Mouse (Mus musculus): ENCODE measurements around the gene Tyrp1.

- TF ChIP-seq CTCF (conservative IDR thresholded peaks at IDR 0.05; ENCODE audit: low read length) (no peak), NANOG (IDR thresholded peaks at IDR 0.05; ENCODE audit: borderline replicate concordance, low read length) (no peak)
Measured at GRCm38 (mm10) chr4:80874121-80874859, 40.4 kb downstream of the Tyrp1 start.
